Mouse (Mus musculus): ENCODE measurements around the gene Rpe65. TPM values are rescaled to one million over a fixed set of nuclear protein-coding genes. Genes with fewer than 3 reads are reported as not detected.

Gene Rpe65
- not detected in 2 replicates for polyA plus RNA-seq (2015; fragmentation: Nextera tagmentation; extraction: Ambion mirVana)

GRCm38 (mm10) chr3:159598875-159599274 lies at the start of gene Rpe65:
Gene Rpe65 (plus strand): TSS chr3:159599175.
- Histone ChIP-seq H3K27ac (ENCODE audit: low read length) (no peak within 1 kb of the TSS), H3K4me1 (ENCODE audit: control insufficient read depth, insufficient read depth, low read length) (no peaks in the 10 kb centered on the region), H3K4me2 (ENCODE audit: low read depth, low read length) (no peak within 1 kb of the TSS), H3K9me3 (replicated peaks; ENCODE audit: control insufficient read depth, low read length) (no peaks in the 10 kb centered on the region), H3K36me3 (ENCODE audit: control insufficient read depth, insufficient read depth) (no peaks in the 10 kb centered on the region), H3K27me3 (ENCODE audit: control insufficient read depth, insufficient read depth, low read length) (no peaks in the 10 kb centered on the region), H3K4me3 (ENCODE audit: low read length) (no peak within 1 kb of the TSS), H3K9ac (ENCODE audit: low read length) (no peak within 1 kb of the TSS)
- WGBS, result 68% methylated on average over 1 of the region's 1 CpGs
- ATAC-seq (replicated peaks; ENCODE audit: extremely low read depth, insufficient read depth, low FRiP score), result no peak

- Histone ChIP-seq H3K4me1 (ENCODE audit: control insufficient read depth, insufficient read depth, low read length) (no peaks in the 10 kb centered on the region), H3K9me3 (replicated peaks; ENCODE audit: control insufficient read depth, low read length) (no peaks in the 10 kb centered on the region), H3K9ac (ENCODE audit: low read length) (no peak overlapping the region), H3K27me3 (ENCODE audit: control insufficient read depth, insufficient read depth, low read length) (no peaks in the 10 kb centered on the region), H3K36me3 (ENCODE audit: control insufficient read depth, insufficient read depth) (no peaks in the 10 kb centered on the region), H3K4me3 (ENCODE audit: low read length) (no peak overlapping the region), H3K27ac (ENCODE audit: low read length) (no peak overlapping the region), H3K4me2 (ENCODE audit: low read depth, low read length) (no peak overlapping the region)
- ATAC-seq (replicated peaks; ENCODE audit: extremely low read depth, insufficient read depth, low FRiP score), result no peak
These were observed 48.8 kb upstream of the Rpe65 start for GRCm38 (mm10) chr3:159550224-159550623.

GRCm38 (mm10) chr3:159614977-159615376 lies 16.0 kb downstream of the Rpe65 start:
- no peak for ATAC-seq (replicated peaks; ENCODE audit: extremely low read depth, insufficient read depth, low FRiP score)
- no peak overlapping the region for H3K27ac ChIP-seq (ENCODE audit: low read length)
- no peak overlapping the region for H3K4me3 ChIP-seq (ENCODE audit: low read length)
- H3K9me3 ChIP-seq (replicated peaks; ENCODE audit: control insufficient read depth, low read length), result no peaks in the 10 kb centered on the region
- H3K36me3 ChIP-seq (ENCODE audit: control insufficient read depth, insufficient read depth), result no peaks in the 10 kb centered on the region
- no peaks in the 10 kb centered on the region for H3K4me1 ChIP-seq (ENCODE audit: control insufficient read depth, insufficient read depth, low read length)
- H3K4me2 ChIP-seq (ENCODE audit: low read depth, low read length), result no peak overlapping the region
- H3K9ac ChIP-seq (ENCODE audit: low read length), result no peak overlapping the region
- WGBS, result 77% methylated on average over 1 of the region's 1 CpGs
- no peaks in the 10 kb centered on the region for H3K27me3 ChIP-seq (ENCODE audit: control insufficient read depth, insufficient read depth, low read length)

GRCm38 (mm10) chr3:159621026-159621425 lies 22.1 kb downstream of the Rpe65 start:
- no peaks in the 10 kb centered on the region for H3K9me3 ChIP-seq (replicated peaks; ENCODE audit: control insufficient read depth, low read length)
- H3K27me3 ChIP-seq (ENCODE audit: control insufficient read depth, insufficient read depth, low read length), result no peaks in the 10 kb centered on the region
- no peaks in the 10 kb centered on the region for H3K4me1 ChIP-seq (ENCODE audit: control insufficient read depth, insufficient read depth, low read length)
- H3K9ac ChIP-seq (ENCODE audit: low read length), result no peak overlapping the region
- no peak for ATAC-seq (replicated peaks; ENCODE audit: extremely low read depth, insufficient read depth, low FRiP score)
- 47% methylated on average over 1 of the region's 1 CpGs for WGBS
- no peak overlapping the region for H3K27ac ChIP-seq (ENCODE audit: low read length)
- no peak overlapping the region for H3K4me3 ChIP-seq (ENCODE audit: low read length)
- H3K4me2 ChIP-seq (ENCODE audit: low read depth, low read length), result no peak overlapping the region
- no peaks in the 10 kb centered on the region for H3K36me3 ChIP-seq (ENCODE audit: control insufficient read depth, insufficient read depth)

GRCm38 (mm10) chr3:159624010-159624409 lies 25.0 kb downstream of the Rpe65 start:
- Histone ChIP-seq H3K27ac (ENCODE audit: low read length) (no peak overlapping the region), H3K9me3 (replicated peaks; ENCODE audit: control insufficient read depth, low read length) (no peaks in the 10 kb centered on the region), H3K4me3 (ENCODE audit: low read length) (no peak overlapping the region), H3K4me2 (ENCODE audit: low read depth, low read length) (no peak overlapping the region), H3K4me1 (ENCODE audit: control insufficient read depth, insufficient read depth, low read length) (no peaks in the 10 kb centered on the region), H3K27me3 (ENCODE audit: control insufficient read depth, insufficient read depth, low read length) (no peaks in the 10 kb centered on the region), H3K9ac (ENCODE audit: low read length) (no peak overlapping the region), H3K36me3 (ENCODE audit: control insufficient read depth, insufficient read depth) (no peaks in the 10 kb centered on the region)
- no peak for ATAC-seq (replicated peaks; ENCODE audit: extremely low read depth, insufficient read depth, low FRiP score)
- WGBS, result 67% methylated on average over 1 of the region's 1 CpGs

- 63% methylated on average over 1 of the region's 1 CpGs for WGBS
- Histone ChIP-seq H3K9me3 (replicated peaks; ENCODE audit: control insufficient read depth, low read length) (no peaks in the 10 kb centered on the region), H3K9ac (ENCODE audit: low read length) (no peak overlapping the region), H3K4me1 (ENCODE audit: control insufficient read depth, insufficient read depth, low read length) (no peaks in the 10 kb centered on the region), H3K36me3 (ENCODE audit: control insufficient read depth, insufficient read depth) (no peaks in the 10 kb centered on the region), H3K4me2 (ENCODE audit: low read depth, low read length) (no peak overlapping the region), H3K27ac (ENCODE audit: low read length) (no peak overlapping the region), H3K27me3 (ENCODE audit: control insufficient read depth, insufficient read depth, low read length) (no peaks in the 10 kb centered on the region), H3K4me3 (ENCODE audit: low read length) (no peak overlapping the region)
- ATAC-seq (replicated peaks; ENCODE audit: extremely low read depth, insufficient read depth, low FRiP score), result no peak
These were observed 61.8 kb downstream of the Rpe65 start for GRCm38 (mm10) chr3:159660741-159661140.

- WGBS, result 93% methylated on average over 1 of the region's 1 CpGs
- Histone ChIP-seq H3K9me3 (replicated peaks; ENCODE audit: control insufficient read depth, low read length) (no peaks in the 10 kb centered on the region), H3K9ac (ENCODE audit: low read length) (no peak overlapping the region), H3K27me3 (ENCODE audit: control insufficient read depth, insufficient read depth, low read length) (no peaks in the 10 kb centered on the region), H3K36me3 (ENCODE audit: control insufficient read depth, insufficient read depth) (no peaks in the 10 kb centered on the region), H3K4me1 (ENCODE audit: control insufficient read depth, insufficient read depth, low read length) (no peaks in the 10 kb centered on the region), H3K4me2 (ENCODE audit: low read depth, low read length) (no peak overlapping the region), H3K4me3 (ENCODE audit: low read length) (no peak overlapping the region), H3K27ac (ENCODE audit: low read length) (no peak overlapping the region)
- ATAC-seq (replicated peaks; ENCODE audit: extremely low read depth, insufficient read depth, low FRiP score), result no peak
These were observed 64.4 kb downstream of the Rpe65 start for GRCm38 (mm10) chr3:159663333-159663732.

Other genes starting within 250 kb of the Rpe65 start
- gene Depdc1a, start 103.7 kb upstream of the Rpe65 start, polyA plus RNA-seq (2015; fragmentation: Nextera tagmentation; extraction: Ambion mirVana), result 29.0 and 32.7 TPM in 2 replicates
- 128 and 131 TPM in 2 replicates for gene Wls, start 240.5 kb downstream of the Rpe65 start, polyA plus RNA-seq (2015; fragmentation: Nextera tagmentation; extraction: Ambion mirVana)